Mouse (Mus musculus) kidney, postnatal 10 days (tissue): ENCODE data around the gene Ep300.
"Not testable (repeated sequence)": the region's sequence is repeated elsewhere in the genome, so short reads cannot be mapped to it uniquely, and the experiment has no call there.

Experiments used
- DNase-seq: peaks from one replicate; pipeline ENCODE4 v3.0.0; 2021; ENCODE audit warnings: mixed read lengths

Gene Ep300

DNA sequence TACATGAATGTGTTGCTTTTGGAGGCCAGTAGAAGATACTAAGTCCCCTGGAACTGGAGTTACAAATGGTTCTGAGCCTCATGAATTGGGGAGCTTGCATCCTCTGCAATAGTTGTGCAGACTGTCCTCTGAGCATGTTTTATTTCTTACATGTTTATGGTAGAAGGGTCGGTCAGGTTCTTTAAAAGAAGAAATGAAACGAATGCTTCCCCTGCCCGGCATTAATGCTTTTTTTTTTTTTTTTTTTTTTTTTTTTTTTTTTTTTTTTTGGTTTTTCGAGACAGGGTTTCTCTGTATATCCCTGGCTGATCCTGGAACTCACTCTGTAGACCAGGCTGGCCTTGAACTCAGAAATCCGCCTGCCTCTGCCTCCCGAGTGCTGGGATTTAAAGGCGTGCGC lies 13.6 kb downstream of the Ep300 start:
- not testable (repeated sequence) for DNase-seq

GRCm38 (mm10) chr15:81605241-81605640 lies 20.1 kb downstream of the Ep300 start:
- no peak for DNase-seq

GRCm38 (mm10) chr15:81606634-81607033 lies 21.5 kb downstream of the Ep300 start:
- DNase-seq = peak; percentile 32

DNA sequence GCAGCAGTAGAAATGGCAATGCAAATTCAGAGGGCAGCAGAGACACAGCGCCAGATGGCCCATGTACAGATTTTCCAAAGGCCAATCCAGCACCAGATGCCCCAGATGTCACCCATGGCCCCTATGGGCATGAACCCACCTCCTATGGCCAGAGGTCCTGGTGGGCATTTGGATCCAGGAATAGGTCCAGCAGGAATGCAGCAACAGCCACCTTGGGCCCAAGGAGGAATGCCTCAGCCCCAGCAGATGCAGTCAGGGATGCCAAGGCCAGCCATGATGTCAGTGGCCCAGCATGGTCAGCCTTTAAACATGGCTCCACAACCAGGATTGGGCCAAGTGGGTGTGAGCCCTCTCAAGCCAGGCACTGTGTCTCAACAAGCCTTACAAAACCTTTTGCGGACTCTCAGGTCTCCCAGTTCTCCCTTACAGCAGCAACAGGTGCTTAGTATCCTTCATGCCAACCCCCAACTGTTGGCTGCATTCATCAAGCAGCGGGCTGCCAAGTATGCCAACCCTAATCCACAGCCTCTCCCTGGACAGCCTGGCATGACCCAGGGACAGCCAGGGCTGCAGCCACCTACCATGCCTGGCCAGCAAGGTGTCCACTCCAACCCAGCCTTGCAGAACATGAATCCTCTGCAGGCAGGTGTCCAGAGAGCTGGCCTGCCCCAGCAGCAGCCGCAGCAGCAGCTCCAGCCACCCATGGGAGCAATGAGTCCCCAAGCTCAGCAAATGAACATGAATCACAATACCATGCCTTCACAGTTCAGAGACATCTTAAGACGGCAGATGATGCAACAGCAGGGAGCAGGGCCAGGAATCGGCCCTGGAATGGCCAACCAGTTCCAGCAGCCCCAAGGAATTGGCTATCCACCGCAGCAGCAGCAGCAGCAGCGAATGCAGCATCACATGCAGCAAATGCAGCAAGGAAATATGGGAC lies 64.6 kb downstream of the Ep300 start:
- no peak for DNase-seq

DNA sequence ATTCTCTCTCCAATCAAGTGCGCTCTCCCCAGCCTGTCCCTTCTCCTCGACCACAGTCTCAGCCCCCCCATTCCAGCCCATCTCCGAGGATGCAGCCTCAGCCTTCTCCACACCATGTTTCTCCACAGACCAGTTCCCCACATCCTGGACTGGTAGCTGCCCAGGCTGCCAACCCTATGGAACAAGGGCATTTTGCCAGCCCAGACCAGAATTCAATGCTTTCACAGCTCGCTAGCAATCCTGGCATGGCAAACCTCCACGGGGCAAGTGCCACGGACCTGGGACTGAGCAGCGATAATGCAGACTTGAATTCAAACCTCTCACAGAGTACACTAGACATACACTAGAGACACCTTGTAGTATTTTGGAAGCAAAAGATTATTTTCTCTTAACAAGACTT lies 65.5 kb downstream of the Ep300 start:
- DNase-seq = peak; percentile 25

GRCm38 (mm10) chr15:81661701-81662100 lies 76.5 kb downstream of the Ep300 start:
- no peak for DNase-seq

- no peak for DNase-seq
Observed at GRCm38 (mm10) chr15:81663281-81663680, 78.1 kb downstream of the Ep300 start.

- peak; percentile 95 for DNase-seq
Observed at GRCm38 (mm10) chr15:81663697-81664561, 78.8 kb downstream of the Ep300 start, which contains the start of gene L3mbtl2. L3mbtl2 (plus strand) TSS chr15:81663889.

DNA sequence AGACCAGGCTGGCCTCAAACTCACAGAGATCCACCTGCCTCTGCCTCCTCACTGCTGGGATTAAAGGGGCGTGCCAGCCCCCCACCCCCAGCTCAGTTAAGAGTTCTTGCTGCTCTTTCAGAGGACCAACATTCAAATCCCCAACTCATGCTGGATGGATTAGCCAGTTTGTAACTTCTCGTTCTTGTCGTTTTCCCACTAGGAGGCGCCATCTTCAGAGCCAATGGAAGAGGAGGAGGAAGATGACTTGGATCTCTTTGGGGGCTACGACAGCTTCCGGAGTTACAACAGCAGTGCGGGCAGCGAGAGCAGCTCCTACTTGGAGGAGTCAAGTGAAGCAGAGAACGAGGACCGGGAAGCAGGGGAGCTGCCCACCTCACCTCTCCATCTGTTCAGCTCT lies 81.8 kb downstream of the Ep300 start:
- DNase-seq = no peak

DNA sequence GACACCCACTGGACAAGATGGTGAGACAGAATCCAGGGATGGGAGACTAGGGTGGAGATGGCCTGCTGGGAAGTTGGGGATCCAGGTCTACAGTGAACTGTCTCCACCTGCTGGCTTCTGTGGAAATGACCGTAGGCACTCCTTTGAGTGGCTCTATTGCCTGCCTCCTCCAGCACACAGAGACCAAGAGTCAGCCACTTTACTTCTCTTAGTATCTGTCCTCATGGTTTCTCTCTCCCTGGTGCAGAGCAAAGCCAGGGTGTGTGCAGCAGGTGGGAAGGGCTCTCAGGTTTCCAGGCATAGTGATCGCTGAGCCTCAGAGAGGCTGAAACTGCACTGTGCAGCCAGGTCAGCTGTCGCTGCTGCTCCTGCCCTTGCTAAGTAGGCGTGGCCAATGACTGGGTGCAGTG lies 85.1 kb downstream of the Ep300 start:
- peak; percentile 69 for DNase-seq

GRCm38 (mm10) chr15:81676637-81677036 lies 91.5 kb downstream of the Ep300 start:
- no peak for DNase-seq

GRCm38 (mm10) chr15:81680301-81680805 lies 95.2 kb downstream of the Ep300 start:
- DNase-seq = no peak

DNA sequence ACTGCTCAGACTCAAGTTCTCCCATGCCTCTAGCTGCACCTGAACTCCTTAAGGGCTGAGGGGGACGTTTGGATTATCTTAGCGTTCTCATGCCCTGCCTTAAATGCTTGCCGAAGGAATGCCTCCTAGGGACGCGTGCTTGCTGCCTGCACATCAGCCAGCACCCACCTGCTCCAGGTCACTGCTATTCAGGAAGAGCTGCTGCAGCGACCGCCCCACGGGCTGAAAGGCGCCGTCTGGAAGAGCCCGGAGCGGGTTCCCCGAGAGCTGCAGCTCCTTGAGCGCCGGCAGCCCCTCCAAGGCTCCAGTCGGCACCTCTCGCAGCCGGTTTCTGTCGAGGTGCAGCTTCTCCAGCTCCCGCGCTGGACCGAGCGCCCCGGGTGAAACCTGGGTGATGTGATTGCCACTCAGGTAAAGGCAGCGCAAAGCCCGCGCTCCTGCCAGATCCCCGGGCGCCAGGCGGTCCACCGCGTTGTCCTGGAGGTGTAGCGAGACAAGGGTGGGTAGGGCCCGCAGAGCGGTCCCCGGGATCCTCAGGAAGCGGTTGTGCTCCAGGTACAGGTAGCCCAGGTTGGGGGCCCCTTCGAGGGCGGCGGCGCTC lies 108.3 kb downstream of the Ep300 start:
- DNase-seq = no peak

GRCm38 (mm10) chr15:81693967-81694881 lies 109.1 kb downstream of the Ep300 start:
- DNase-seq = peak; percentile 90

DNA sequence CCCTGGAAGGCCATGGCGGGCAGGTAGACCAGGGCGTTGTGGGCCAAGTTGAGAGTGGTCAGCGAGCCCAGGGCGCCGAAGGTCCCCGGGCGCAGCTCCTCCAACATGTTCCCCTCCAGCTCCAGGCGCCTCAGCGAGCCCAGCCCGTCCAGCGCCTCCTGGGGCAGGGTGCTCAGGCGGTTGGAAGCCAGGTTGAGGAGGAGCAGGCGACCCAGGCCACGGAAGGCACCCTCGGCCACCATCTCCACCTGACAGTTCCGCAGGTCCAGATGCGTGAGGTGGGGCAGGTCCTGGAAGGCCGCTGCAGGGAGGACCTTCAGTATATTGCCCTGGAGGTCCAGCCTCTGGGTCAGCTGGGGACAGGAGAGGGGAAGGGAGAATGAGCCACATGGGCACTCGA lies 109.7 kb downstream of the Ep300 start:
- DNase-seq = no peak

- DNase-seq = no peak
Observed at GRCm38 (mm10) chr15:81697175-81697574, 112.0 kb downstream of the Ep300 start, which contains the start of gene Chadl. Chadl (minus strand) TSS chr15:81697287.

GRCm38 (mm10) chr15:81697847-81698246 lies 112.7 kb downstream of the Ep300 start:
- DNase-seq = peak; percentile 44

- DNase-seq = no peak
Observed at GRCm38 (mm10) chr15:81698532-81698931, 113.4 kb downstream of the Ep300 start.

DNA sequence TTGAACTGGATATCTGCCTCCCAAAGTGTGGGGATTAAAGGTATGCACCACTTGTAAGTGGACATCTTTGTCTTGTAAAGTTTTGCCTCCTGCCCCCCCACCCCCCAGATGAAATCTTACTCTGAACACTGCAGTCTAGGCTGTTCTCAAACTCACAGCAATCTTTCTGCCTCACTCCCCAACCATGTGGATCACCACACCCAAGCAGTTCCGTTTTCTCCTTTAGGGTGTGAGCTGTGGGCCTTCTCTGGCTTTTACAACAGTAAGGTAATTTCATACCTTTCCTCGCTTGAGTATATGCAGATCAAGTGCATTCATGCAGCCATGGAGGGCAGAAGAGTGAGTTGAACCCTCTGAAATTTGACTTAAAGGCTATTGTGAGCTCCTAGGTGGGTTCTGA lies 115.0 kb downstream of the Ep300 start:
- DNase-seq = no peak

- peak; percentile 53 for DNase-seq
Observed at GRCm38 (mm10) chr15:81700601-81701000, 115.5 kb downstream of the Ep300 start.

GRCm38 (mm10) chr15:81701350-81701749 lies 116.2 kb downstream of the Ep300 start:
- DNase-seq = not testable (repeated sequence)
